Mouse (Mus musculus): ENCODE data around the gene Asb9. TPM values are rescaled to one million over a fixed set of nuclear protein-coding genes. Genes with fewer than 3 reads are reported as not detected.

Gene Asb9
- not detected for polyA plus RNA-seq (2012; fragmentation: generic; extraction: Trizol)
- long read RNA-seq, experiment 1: 0 reads
- long read RNA-seq, experiment 2: 0 reads

DNA sequence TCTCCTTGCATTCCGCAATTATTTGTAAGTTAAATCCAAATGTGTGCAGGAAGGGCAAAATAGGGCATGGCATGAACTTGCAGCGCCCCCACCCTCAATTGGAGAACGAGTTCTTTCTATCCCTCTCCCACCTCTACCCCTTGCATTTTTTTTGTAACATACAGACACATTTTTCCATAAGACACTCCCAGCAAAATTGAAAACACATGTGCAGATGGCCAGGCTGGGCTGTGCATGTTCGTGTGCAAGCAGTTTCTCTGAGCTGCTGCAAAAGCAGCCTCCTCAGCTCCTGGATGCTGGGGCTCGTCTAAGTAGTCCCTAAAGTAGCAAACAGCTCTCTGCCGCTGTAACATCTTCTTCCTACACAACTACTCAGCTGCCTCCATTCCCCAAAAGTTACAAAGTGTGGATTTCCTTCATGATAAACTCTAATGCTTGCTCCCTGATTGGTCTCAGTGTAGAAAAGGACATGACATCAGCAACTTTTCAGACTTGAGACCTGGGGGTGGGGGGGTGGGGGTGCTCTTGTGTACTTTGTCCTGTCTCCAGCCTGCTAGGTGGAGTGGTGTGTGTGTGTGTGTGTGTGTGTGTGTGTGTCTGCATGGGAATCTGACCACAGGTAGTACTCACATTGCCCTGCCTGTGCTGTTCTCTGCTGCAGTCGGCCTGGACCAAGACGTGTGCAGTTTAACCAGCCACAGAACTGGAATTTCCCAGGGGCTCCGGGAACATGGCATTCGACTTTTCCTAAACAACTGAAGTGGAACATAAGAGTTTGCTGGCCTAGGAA is at the start of gene Asb9:
Asb9 (plus strand) TSS at position 619 of the 790 bp plus-strand sequence.
- Histone ChIP-seq H3ac (ENCODE audit: control insufficient read depth, insufficient read length, low read depth) (no peak within 1 kb of the TSS), H3K4me3 (ENCODE audit: insufficient read depth, poor library complexity, severe bottlenecking) (no peak within 1 kb of the TSS), H3K79me2 (ENCODE audit: control insufficient read depth, insufficient read depth) (no peaks in the 10 kb centered on the region), H3K27me3 (ENCODE audit: control insufficient read depth, insufficient read depth, insufficient read length) (no peaks in the 10 kb centered on the region), H3K36me3 (ENCODE audit: control insufficient read depth, insufficient read depth) (no peaks in the 10 kb centered on the region), H3K79me3 (ENCODE audit: low read depth) (no peaks in the 10 kb centered on the region)
- TF ChIP-seq FOSL1 (IDR thresholded peaks at IDR 0.05; ENCODE audit: insufficient read depth, low read length, poor library complexity, severe bottlenecking): no peak

DNA sequence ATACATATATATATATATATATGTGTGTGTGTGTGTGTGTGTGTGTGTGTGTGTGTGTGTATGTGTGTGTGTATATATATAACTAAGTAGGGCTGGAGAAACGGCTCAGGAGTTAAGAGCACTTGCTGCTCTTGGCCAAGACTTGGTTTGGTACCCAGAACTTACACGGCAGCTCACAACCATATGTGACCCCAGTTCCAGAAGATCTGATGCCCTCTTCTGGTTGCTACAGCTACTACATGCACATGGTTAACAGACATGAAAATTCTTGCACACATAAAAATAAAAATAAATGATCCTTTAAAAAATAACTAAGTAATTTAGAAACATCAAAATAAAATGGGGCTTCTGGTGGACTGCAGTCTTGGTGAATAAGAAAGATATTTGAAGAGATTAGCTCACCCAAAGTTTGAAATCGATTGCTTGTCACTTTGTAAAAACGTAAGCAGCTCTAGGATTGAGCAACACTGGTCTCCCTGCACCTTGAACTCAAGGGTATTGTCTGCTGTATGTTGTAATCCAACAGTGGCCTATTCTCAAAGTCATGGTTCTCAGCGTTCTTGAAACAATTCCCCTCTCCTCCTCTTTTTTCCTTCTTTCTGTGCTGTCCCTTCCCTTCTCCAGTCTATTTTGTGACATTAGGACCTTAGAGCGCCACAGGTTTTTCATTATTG is 46.8 kb upstream of the Asb9 start:
- Histone ChIP-seq H3K36me3 (ENCODE audit: control insufficient read depth, insufficient read depth) (no peaks in the 10 kb centered on the region), H3ac (ENCODE audit: control insufficient read depth, insufficient read length, low read depth) (no peak overlapping the region), H3K79me2 (ENCODE audit: control insufficient read depth, insufficient read depth) (no peaks in the 10 kb centered on the region), H3K4me3 (ENCODE audit: insufficient read depth, poor library complexity, severe bottlenecking) (no peak overlapping the region), H3K79me3 (ENCODE audit: low read depth) (no peaks in the 10 kb centered on the region), H3K27me3 (ENCODE audit: control insufficient read depth, insufficient read depth, insufficient read length) (no peaks in the 10 kb centered on the region)
- TF ChIP-seq MYOD1 (IDR thresholded peaks at IDR 0.05; ENCODE audit: control insufficient read depth, insufficient read length, low read depth) (no peak), CEBPB (IDR thresholded peaks at IDR 0.05; ENCODE audit: low read depth) (no peak)

DNA sequence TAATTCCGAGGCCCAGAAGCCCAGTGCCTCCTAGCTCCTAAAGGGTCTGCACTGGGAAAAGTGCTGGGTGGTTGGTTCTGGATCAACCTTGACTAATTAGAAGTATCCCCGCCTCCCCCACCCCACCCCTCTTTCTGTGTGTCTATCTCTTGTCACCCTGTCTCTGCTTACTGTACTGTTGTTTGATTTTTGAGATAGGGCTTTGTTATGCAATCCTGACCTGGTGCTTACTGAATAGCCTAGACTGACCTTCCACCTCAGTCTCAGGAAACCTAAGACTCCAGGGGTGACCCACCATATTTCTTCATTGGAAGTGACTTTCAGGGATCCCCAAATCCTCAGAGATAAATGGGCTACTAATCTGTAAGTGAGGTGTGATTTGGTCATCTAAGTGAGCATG is 3.9 kb upstream of the Asb9 start:
- H3K79me3 ChIP-seq (ENCODE audit: low read depth): no peaks in the 10 kb centered on the region
- no peaks in the 10 kb centered on the region for H3K79me2 ChIP-seq (ENCODE audit: control insufficient read depth, insufficient read depth)
- no peak for TF ChIP-seq MYOG (IDR thresholded peaks at IDR 0.05; ENCODE audit: control insufficient read depth, extremely low read depth, insufficient read length)
- TF ChIP-seq FOSL1 (IDR thresholded peaks at IDR 0.05; ENCODE audit: insufficient read depth, low read length, poor library complexity, severe bottlenecking): no peak
- TF ChIP-seq MYOD1 (IDR thresholded peaks at IDR 0.05; ENCODE audit: control insufficient read depth, insufficient read length, low read depth): no peak
- TF ChIP-seq CTCF (IDR thresholded peaks at IDR 0.05; ENCODE audit: control insufficient read depth, insufficient read depth, insufficient read length): no peak
- no peak for TF ChIP-seq CEBPB (IDR thresholded peaks at IDR 0.05; ENCODE audit: low read depth)
- no peak for TF ChIP-seq MAX (IDR thresholded peaks at IDR 0.05)
- no peak for TF ChIP-seq USF1 (IDR thresholded peaks at IDR 0.05; ENCODE audit: low read depth)
- no peaks in the 10 kb centered on the region for H3K36me3 ChIP-seq (ENCODE audit: control insufficient read depth, insufficient read depth)
- H3ac ChIP-seq (ENCODE audit: control insufficient read depth, insufficient read length, low read depth): no peak overlapping the region
- no peak overlapping the region for H3K4me3 ChIP-seq (ENCODE audit: insufficient read depth, poor library complexity, severe bottlenecking)
- H3K27me3 ChIP-seq (ENCODE audit: control insufficient read depth, insufficient read depth, insufficient read length): no peaks in the 10 kb centered on the region

DNA sequence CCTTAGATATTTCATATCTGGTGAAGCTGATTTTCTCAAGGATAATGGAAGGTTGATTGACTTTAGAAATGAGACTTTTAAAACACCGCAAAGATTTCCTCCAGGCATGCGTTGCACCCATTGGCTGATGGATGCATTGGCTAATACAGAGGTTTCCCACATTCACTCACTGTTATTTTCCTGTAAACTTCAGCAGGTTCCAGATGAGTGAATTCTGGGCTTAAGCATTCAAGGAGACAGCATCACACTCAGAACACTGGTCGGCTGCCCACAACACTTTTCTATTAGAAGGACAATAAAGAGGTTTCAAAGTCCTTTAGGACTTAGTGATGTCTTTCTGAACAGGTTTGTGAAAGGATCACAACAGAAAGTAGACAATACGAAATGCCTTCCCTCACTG is 941 bp downstream of the Asb9 start:
- Histone ChIP-seq H3ac (ENCODE audit: control insufficient read depth, insufficient read length, low read depth) (no peak overlapping the region), H3K4me3 (ENCODE audit: insufficient read depth, poor library complexity, severe bottlenecking) (no peak overlapping the region), H3K79me3 (ENCODE audit: low read depth) (no peaks in the 10 kb centered on the region), H3K79me2 (ENCODE audit: control insufficient read depth, insufficient read depth) (no peaks in the 10 kb centered on the region), H3K27me3 (ENCODE audit: control insufficient read depth, insufficient read depth, insufficient read length) (no peaks in the 10 kb centered on the region), H3K36me3 (ENCODE audit: control insufficient read depth, insufficient read depth) (no peaks in the 10 kb centered on the region)
- TF ChIP-seq MYOG (IDR thresholded peaks at IDR 0.05; ENCODE audit: control insufficient read depth, extremely low read depth, insufficient read length) (no peak), FOSL1 (IDR thresholded peaks at IDR 0.05; ENCODE audit: insufficient read depth, low read length, poor library complexity, severe bottlenecking) (no peak), USF1 (IDR thresholded peaks at IDR 0.05; ENCODE audit: low read depth) (no peak), CTCF (IDR thresholded peaks at IDR 0.05; ENCODE audit: control insufficient read depth, insufficient read depth, insufficient read length) (no peak)

DNA sequence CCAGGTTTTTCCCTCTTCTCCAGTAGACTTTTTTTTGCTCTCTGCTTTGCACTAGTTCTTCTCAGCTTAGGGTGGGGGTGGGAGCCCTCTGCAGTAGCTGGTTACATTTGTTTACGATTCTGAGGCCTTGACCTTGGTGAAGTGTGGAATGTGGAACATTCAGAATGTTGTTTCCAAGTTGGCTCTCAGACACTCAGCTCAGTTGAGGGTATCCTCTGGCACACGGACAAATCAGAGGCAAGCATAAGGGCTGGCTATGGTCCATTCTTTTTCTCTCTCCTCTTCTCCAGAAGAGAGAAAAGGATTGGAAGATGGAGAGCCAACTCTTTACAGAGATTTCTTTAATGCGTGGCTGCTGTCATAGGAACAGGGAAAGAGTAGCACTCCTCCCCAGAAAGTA is 2.6 kb downstream of the Asb9 start:
- no peaks in the 10 kb centered on the region for H3K36me3 ChIP-seq (ENCODE audit: control insufficient read depth, insufficient read depth)
- TF ChIP-seq MYOG (IDR thresholded peaks at IDR 0.05; ENCODE audit: control insufficient read depth, extremely low read depth, insufficient read length) (no peak), FOSL1 (IDR thresholded peaks at IDR 0.05; ENCODE audit: insufficient read depth, low read length, poor library complexity, severe bottlenecking) (no peak), MAX (IDR thresholded peaks at IDR 0.05) (no peak), MYOD1 (IDR thresholded peaks at IDR 0.05; ENCODE audit: control insufficient read depth, insufficient read length, low read depth) (no peak), CTCF (IDR thresholded peaks at IDR 0.05; ENCODE audit: control insufficient read depth, insufficient read depth, insufficient read length) (no peak), CEBPB (IDR thresholded peaks at IDR 0.05; ENCODE audit: low read depth) (no peak), USF1 (IDR thresholded peaks at IDR 0.05; ENCODE audit: low read depth) (no peak)
- no peaks in the 10 kb centered on the region for H3K27me3 ChIP-seq (ENCODE audit: control insufficient read depth, insufficient read depth, insufficient read length)
- H3K79me2 ChIP-seq (ENCODE audit: control insufficient read depth, insufficient read depth): no peaks in the 10 kb centered on the region
- H3ac ChIP-seq (ENCODE audit: control insufficient read depth, insufficient read length, low read depth): no peak overlapping the region
- H3K4me3 ChIP-seq (ENCODE audit: insufficient read depth, poor library complexity, severe bottlenecking): no peak overlapping the region
- no peaks in the 10 kb centered on the region for H3K79me3 ChIP-seq (ENCODE audit: low read depth)

DNA sequence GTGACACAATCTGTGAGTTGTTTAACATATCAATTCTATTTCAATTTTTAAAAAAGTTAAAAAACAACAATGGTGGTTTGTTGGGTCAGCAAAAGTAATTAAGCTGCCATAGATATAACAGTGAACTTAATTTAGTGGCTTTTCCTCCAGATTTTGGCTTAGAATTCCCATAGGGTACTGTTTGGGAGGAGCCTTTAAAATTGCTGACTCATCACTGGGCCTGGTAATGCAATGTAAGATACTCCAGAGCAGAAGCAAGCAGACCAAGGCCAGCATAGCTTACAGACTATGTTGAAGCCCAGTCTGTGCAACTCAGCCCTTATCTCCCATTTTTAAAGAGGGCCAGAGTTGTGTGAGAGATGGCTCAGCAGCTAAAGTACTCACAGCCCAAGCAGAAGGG is 16.0 kb downstream of the Asb9 start:
- H3ac ChIP-seq (ENCODE audit: control insufficient read depth, insufficient read length, low read depth): no peak overlapping the region
- H3K27me3 ChIP-seq (ENCODE audit: control insufficient read depth, insufficient read depth, insufficient read length): no peaks in the 10 kb centered on the region
- TF ChIP-seq MAX (IDR thresholded peaks at IDR 0.05) (no peak), USF1 (IDR thresholded peaks at IDR 0.05; ENCODE audit: low read depth) (no peak), FOSL1 (IDR thresholded peaks at IDR 0.05; ENCODE audit: insufficient read depth, low read length, poor library complexity, severe bottlenecking) (no peak), CEBPB (IDR thresholded peaks at IDR 0.05; ENCODE audit: low read depth) (no peak), CTCF (IDR thresholded peaks at IDR 0.05; ENCODE audit: control insufficient read depth, insufficient read depth, insufficient read length) (no peak), MYOD1 (IDR thresholded peaks at IDR 0.05; ENCODE audit: control insufficient read depth, insufficient read length, low read depth) (no peak), MYOG (IDR thresholded peaks at IDR 0.05; ENCODE audit: control insufficient read depth, extremely low read depth, insufficient read length) (no peak)
- no peak overlapping the region for H3K4me3 ChIP-seq (ENCODE audit: insufficient read depth, poor library complexity, severe bottlenecking)
- H3K79me2 ChIP-seq (ENCODE audit: control insufficient read depth, insufficient read depth): no peaks in the 10 kb centered on the region
- no peaks in the 10 kb centered on the region for H3K79me3 ChIP-seq (ENCODE audit: low read depth)
- no peaks in the 10 kb centered on the region for H3K36me3 ChIP-seq (ENCODE audit: control insufficient read depth, insufficient read depth)

Measured in C2C12 (cell line).